Mouse (Mus musculus) liver, embryonic 14.5 days (tissue): ENCODE measurements around the gene Dnajc24. TPM values are rescaled to one million over a fixed set of nuclear protein-coding genes. Genes with fewer than 3 reads are reported as not detected.

Source experiments
- ATAC-seq: fragments of 200-750 bp; cut with Nextera tagmentation; 2 replicates; pipeline ENCODE4 v1.8.0; 2017; ENCODE audit warnings: moderate number of reproducible peaks, mild to moderate bottlenecking, moderate library complexity; ENCODE audit not compliant: insufficient read depth
- DNase-seq, 3 experiments: peaks; one replicate each; pipeline ENCODE4 v3.0.0-alpha.2; 2012 to 2013; ENCODE audit warnings: low read depth in 3 of 3, low spot score in 3 of 3
- H3K27ac ChIP-seq: fragments of 300-500 bp; sonication (generic); 2 replicates; pipeline ENCODE4 v1.5.1; 2014; ENCODE audit warnings: moderate library complexity, mild to moderate bottlenecking, control low read depth, inconsistent platforms
- H3K27me3 ChIP-seq: fragments of 300-500 bp; sonication (generic); 2 replicates; pipeline ENCODE4 v1.6.1; 2014; ENCODE audit warnings: mild to moderate bottlenecking, low read length, moderate library complexity; ENCODE audit not compliant: control insufficient read depth, insufficient read depth
- H3K36me3 ChIP-seq: fragments of 300-500 bp; sonication (generic); replicated peaks from 2 replicates; pipeline ENCODE4 v1.6.1; 2014; ENCODE audit warnings: low read depth; ENCODE audit not compliant: control insufficient read depth, insufficient read depth
- H3K4me1 ChIP-seq, 2 experiments: fragments of 200-500 bp in 1 of 2; fragments of 300-500 bp in 1 of 2; sonication (generic) in 1 of 2; replicated peaks; 2 replicates each; pipeline ENCODE4 v1.6.1; 2012 to 2014; ENCODE audit warnings: antibody characterized with exemption in 1 of 2, inconsistent platforms in 1 of 2, low read length in 1 of 2; ENCODE audit not compliant: control insufficient read depth in 2 of 2, insufficient read depth in 2 of 2
- H3K4me2 ChIP-seq: fragments of 300-500 bp; sonication (generic); 2 replicates; pipeline ENCODE4 v1.6.1; 2014; ENCODE audit warnings: low read depth, mild to moderate bottlenecking, control low read depth, moderate library complexity
- H3K4me3 ChIP-seq, 2 experiments: fragments of 200-500 bp in 1 of 2; fragments of 300-500 bp in 1 of 2; sonication (generic) in 1 of 2; 2 replicates each; pipeline ENCODE4 v1.5.1; 2012 to 2014; ENCODE audit warnings: low read depth in 2 of 2, low read length in 2 of 2, mild to moderate bottlenecking in 2 of 2, control low read depth in 1 of 2, inconsistent platforms in 1 of 2, moderate library complexity in 1 of 2; ENCODE audit not compliant: insufficient read depth in 1 of 2
- H3K9ac ChIP-seq: fragments of 300-500 bp; sonication (generic); replicated peaks from 2 replicates; pipeline ENCODE4 v1.6.1; 2014; ENCODE audit warnings: mild to moderate bottlenecking, control low read depth, moderate library complexity
- H3K9me3 ChIP-seq: fragments of 300-500 bp; sonication (generic); 2 replicates; pipeline ENCODE4 v1.6.1; 2016; ENCODE audit warnings: low read length, mixed read lengths; ENCODE audit not compliant: control insufficient read depth
- CTCF ChIP-seq: IDR thresholded peaks from 2 replicates; pipeline ENCODE4 v1.5.1; 2016; ENCODE audit warnings: antibody characterized with exemption, low read depth, control low read depth
- EP300 ChIP-seq: IDR thresholded peaks from 2 replicates; pipeline ENCODE4 v1.6.1; 2016; ENCODE audit warnings: antibody characterized with exemption, low read depth
- WGBS: fragments of 180-500 bp; shearing (Covaris S2); extraction: QIAGEN DNeasy Blood & Tissue Kit; methylation state at CpG from one replicate; pipeline ENCODE4 v1.1.7; 2014; ENCODE audit not compliant: insufficient replicate concordance; 5-methylcytosine and 5-hydroxymethylcytosine counted together
- polyA plus RNA-seq, 2 experiments: library from polyadenylated mRNA; depleted of rRNA in 1 of 2; stranded (reverse) in 1 of 2; unstranded in 1 of 2; fragments of >200 nt; fragmentation: Nextera tagmentation in 1 of 2; extraction: Ambion mirVana in 1 of 2; gene quantifications; 2 replicates each; pipeline versions ENCODE4 v1.2.1 to v1.2.3; 2012 to 2014

Dnajc24 gene
- polyA plus RNA-seq, 2 experiments = 12.8 to 18.8 TPM

DNA sequence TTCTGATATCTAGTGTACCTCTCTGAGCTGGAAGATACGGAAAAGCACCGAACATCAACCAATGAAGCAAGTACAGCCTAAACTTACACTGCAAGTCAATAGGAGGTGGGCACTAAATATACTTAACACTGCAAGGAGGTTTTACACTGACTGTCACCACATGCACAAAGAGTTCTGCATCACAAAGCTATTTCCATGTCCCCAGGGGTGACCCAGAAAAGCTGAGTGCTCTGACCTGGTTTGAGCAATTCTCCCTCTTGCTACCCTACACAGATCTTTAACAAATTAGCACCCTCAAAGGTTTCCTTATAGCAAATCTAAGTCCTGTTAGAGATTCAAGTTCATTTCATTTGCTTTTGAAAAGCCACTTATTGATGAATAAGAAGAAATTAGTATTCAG is 25.3 kb downstream of the Dnajc24 start:
- no peak overlapping the region for H3K4me3 ChIP-seq
- no peak overlapping the region for H3K27ac ChIP-seq
- no peaks in the 10 kb centered on the region for H3K36me3 ChIP-seq
- no peaks in the 10 kb centered on the region for H3K9me3 ChIP-seq
- TF ChIP-seq CTCF (no peak), EP300 (no peak)
- 87% methylated on average over 2 of the region's 2 CpGs for WGBS
- no peak overlapping the region for H3K4me2 ChIP-seq
- no peak overlapping the region for H3K9ac ChIP-seq
- H3K27me3 ChIP-seq = no peaks in the 10 kb centered on the region
- no peaks in the 10 kb centered on the region for H3K4me1 ChIP-seq
- no peak for DNase-seq
- ATAC-seq = no peak

GRCm38 (mm10) chr2:105973941-105974340 is 29.4 kb downstream of the Dnajc24 start:
- no peak overlapping the region for H3K9ac ChIP-seq
- DNase-seq (no peak), ATAC-seq (no peak)
- H3K4me3 ChIP-seq = no peak overlapping the region
- no peak overlapping the region for H3K4me2 ChIP-seq
- H3K9me3 ChIP-seq = no peaks in the 10 kb centered on the region
- TF ChIP-seq CTCF (no peak), EP300 (no peak)
- no peaks in the 10 kb centered on the region for H3K27me3 ChIP-seq
- no peak overlapping the region for H3K27ac ChIP-seq
- no peaks in the 10 kb centered on the region for H3K4me1 ChIP-seq
- H3K36me3 ChIP-seq = no peaks in the 10 kb centered on the region; the same call in 1 of the 2 replicates
- 51% methylated on average over 2 of the region's 2 CpGs for WGBS

GRCm38 (mm10) chr2:105963447-105963846 is 39.9 kb downstream of the Dnajc24 start:
- no peak for TF ChIP-seq EP300
- no peak for ATAC-seq
- 89% methylated on average over 1 of the region's 1 CpGs for WGBS
- no peak overlapping the region for H3K4me3 ChIP-seq
- no peak overlapping the region for H3K27ac ChIP-seq
- H3K4me2 ChIP-seq = no peak overlapping the region
- no peaks in the 10 kb centered on the region for H3K9me3 ChIP-seq
- H3K36me3 ChIP-seq = no peaks in the 10 kb centered on the region
- DNase-seq = no peak
- H3K9ac ChIP-seq = no peak overlapping the region
- H3K4me1 ChIP-seq = no peaks in the 10 kb centered on the region
- no peaks in the 10 kb centered on the region for H3K27me3 ChIP-seq

- 49% methylated on average over 4 of the region's 4 CpGs for WGBS
- TF ChIP-seq EP300 (no peak), CTCF (no peak)
- DNase-seq (no peak), ATAC-seq (no peak)
- Histone ChIP-seq H3K4me3 (no peak overlapping the region), H3K9ac (no peak overlapping the region), H3K27ac (no peak overlapping the region), H3K36me3 (no peaks in the 10 kb centered on the region), H3K4me1 (peaks cover 0 to 5% of the 10 kb centered on the region in 2 experiments), H3K4me2 (no peak overlapping the region), H3K27me3 (no peaks in the 10 kb centered on the region), H3K9me3 (no peaks in the 10 kb centered on the region)
Observed at GRCm38 (mm10) chr2:105953862-105954261, 49.5 kb downstream of the Dnajc24 start.

DNA sequence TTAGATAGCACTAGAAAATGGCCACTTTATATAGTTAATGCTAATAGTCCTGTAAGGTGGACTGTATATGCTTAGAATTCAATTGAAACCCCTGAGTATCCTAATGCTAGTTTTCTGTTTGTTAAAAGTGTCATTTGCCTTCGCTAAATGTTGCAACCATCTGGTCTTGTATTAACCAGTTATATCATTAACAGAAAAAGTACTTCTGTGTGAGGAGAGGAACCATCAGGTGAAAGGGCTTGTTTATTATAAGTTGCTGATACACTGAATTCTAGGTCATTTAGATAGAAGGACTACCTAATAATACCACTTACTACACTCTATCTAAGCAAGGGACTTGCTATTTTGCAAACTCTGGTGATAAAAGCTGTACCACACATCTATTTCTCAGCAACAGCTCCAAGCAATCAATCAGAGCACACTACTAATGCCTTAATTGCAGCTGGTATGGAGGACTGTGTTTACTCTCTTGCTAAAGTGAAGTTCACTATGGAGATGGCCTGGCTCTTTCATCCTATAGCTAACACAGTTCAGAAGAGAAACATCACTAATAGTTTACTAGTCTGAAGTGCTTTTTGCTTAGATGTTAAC is 51.9 kb downstream of the Dnajc24 start:
- Histone ChIP-seq H3K36me3 (no peaks in the 10 kb centered on the region), H3K27ac (no peak overlapping the region), H3K4me1 (peaks cover 0 to 5% of the 10 kb centered on the region in 2 experiments), H3K9ac (no peak overlapping the region), H3K4me2 (no peak overlapping the region), H3K4me3 (no peak overlapping the region), H3K27me3 (no peaks in the 10 kb centered on the region), H3K9me3 (no peaks in the 10 kb centered on the region)
- 60% methylated on average over 1 of the region's 1 CpGs for WGBS
- no peak for DNase-seq
- no peak for TF ChIP-seq CTCF
- TF ChIP-seq EP300 = no peak
- no peak for ATAC-seq
